Mouse (Mus musculus): ENCODE data around the gene Pcif1. TPM values are rescaled to one million over a fixed set of nuclear protein-coding genes. Genes with fewer than 3 reads are reported as not detected.

The Pcif1 gene
- total and polyA plus RNA-seq, 2 experiments from 2014 or later = 83.7 to 108 TPM

- H3K4me1 ChIP-seq (ENCODE audit: insufficient read depth, low read length) = no peaks in the 10 kb centered on the region
- no peaks in the 10 kb centered on the region for H3K9me3 ChIP-seq (ENCODE audit: low read length)
- H3K4me2 ChIP-seq (ENCODE audit: low read depth, low read length) = no peak overlapping the region
- no peak overlapping the region for H3K27ac ChIP-seq
- 57% methylated on average over 11 of the region's 11 CpGs for WGBS
- TF ChIP-seq CTCF (IDR thresholded peaks at IDR 0.05; ENCODE audit: low read depth) = no peak
- no peaks in the 10 kb centered on the region for H3K27me3 ChIP-seq (ENCODE audit: insufficient read depth, low read length)
- H3K36me3 ChIP-seq (ENCODE audit: insufficient read depth, low read length) = no peaks in the 10 kb centered on the region
- no peak for DNase-seq (ENCODE audit: low spot score)
- H3K9ac ChIP-seq (replicated peaks; ENCODE audit: low read length) = no peak overlapping the region
- no peak for ATAC-seq
- no peak overlapping the region for H3K4me3 ChIP-seq (ENCODE audit: low read length)
These were observed 51.8 kb downstream of the Pcif1 start for GRCm38 (mm10) chr2:164930706-164931581.

GRCm38 (mm10) chr2:164933534-164933933 is 54.4 kb downstream of the Pcif1 start:
- Histone ChIP-seq H3K27me3 (ENCODE audit: insufficient read depth, low read length) (no peaks in the 10 kb centered on the region), H3K9me3 (ENCODE audit: low read length) (no peaks in the 10 kb centered on the region), H3K9ac (replicated peaks; ENCODE audit: low read length) (no peak overlapping the region), H3K27ac (no peak overlapping the region), H3K4me2 (ENCODE audit: low read depth, low read length) (no peak overlapping the region), H3K4me3 (ENCODE audit: low read length) (no peak overlapping the region), H3K36me3 (ENCODE audit: insufficient read depth, low read length) (no peaks in the 10 kb centered on the region), H3K4me1 (ENCODE audit: insufficient read depth, low read length) (no peaks in the 10 kb centered on the region)
- 38% methylated on average over 10 of the region's 10 CpGs for WGBS
- no peak for TF ChIP-seq CTCF (IDR thresholded peaks at IDR 0.05; ENCODE audit: low read depth)
- DNase-seq (ENCODE audit: low spot score) (no peak), ATAC-seq (no peak)

GRCm38 (mm10) chr2:164935991-164936390 is 56.9 kb downstream of the Pcif1 start:
- no peak overlapping the region for H3K4me3 ChIP-seq (ENCODE audit: low read length)
- no peak overlapping the region for H3K9ac ChIP-seq (replicated peaks; ENCODE audit: low read length)
- DNase-seq (ENCODE audit: low spot score) (no peak), ATAC-seq (no peak)
- peaks cover 7% of the 10 kb centered on the region for H3K4me1 ChIP-seq (ENCODE audit: insufficient read depth, low read length)
- WGBS = 65% methylated on average over 4 of the region's 4 CpGs
- H3K4me2 ChIP-seq (ENCODE audit: low read depth, low read length) = no peak overlapping the region
- H3K27ac ChIP-seq = no peak overlapping the region
- no peaks in the 10 kb centered on the region for H3K36me3 ChIP-seq (ENCODE audit: insufficient read depth, low read length)
- H3K27me3 ChIP-seq (ENCODE audit: insufficient read depth, low read length) = no peaks in the 10 kb centered on the region
- H3K9me3 ChIP-seq (ENCODE audit: low read length) = no peaks in the 10 kb centered on the region
- no peak for TF ChIP-seq CTCF (IDR thresholded peaks at IDR 0.05; ENCODE audit: low read depth)

GRCm38 (mm10) chr2:164938146-164939091 is 59.3 kb downstream of the Pcif1 start:
- Histone ChIP-seq H3K4me1 (ENCODE audit: insufficient read depth, low read length) (peaks cover 7% of the 10 kb centered on the region), H3K9ac (replicated peaks; ENCODE audit: low read length) (peak overlapping the region; percentile 45), H3K36me3 (ENCODE audit: insufficient read depth, low read length) (no peaks in the 10 kb centered on the region), H3K4me3 (ENCODE audit: low read length) (peak overlapping the region; percentile 34), H3K9me3 (ENCODE audit: low read length) (no peaks in the 10 kb centered on the region), H3K4me2 (ENCODE audit: low read depth, low read length) (peak overlapping the region; percentile 57), H3K27me3 (ENCODE audit: insufficient read depth, low read length) (no peaks in the 10 kb centered on the region), H3K27ac (peak overlapping the region; percentile 80)
- no peak for TF ChIP-seq CTCF (IDR thresholded peaks at IDR 0.05; ENCODE audit: low read depth)
- WGBS = 3% methylated on average over 39 of the region's 39 CpGs
- peak; percentile 76 for DNase-seq (ENCODE audit: low spot score)
- ATAC-seq = peak; percentile 91

- Histone ChIP-seq H3K27ac (peak overlapping the region; percentile 80), H3K4me3 (ENCODE audit: low read length) (peak overlapping the region; percentile 34), H3K4me1 (ENCODE audit: insufficient read depth, low read length) (peaks cover 7% of the 10 kb centered on the region), H3K9me3 (ENCODE audit: low read length) (no peaks in the 10 kb centered on the region), H3K4me2 (ENCODE audit: low read depth, low read length) (peak overlapping the region; percentile 57), H3K27me3 (ENCODE audit: insufficient read depth, low read length) (no peaks in the 10 kb centered on the region), H3K9ac (replicated peaks; ENCODE audit: low read length) (peak overlapping the region; percentile 45), H3K36me3 (ENCODE audit: insufficient read depth, low read length) (no peaks in the 10 kb centered on the region)
- under 1% methylated on average over 11 of the region's 11 CpGs for WGBS
- DNase-seq (ENCODE audit: low spot score) = peak; percentile 59
- peak; percentile 65; the same call in 1 of the 2 replicates for ATAC-seq
- TF ChIP-seq CTCF (IDR thresholded peaks at IDR 0.05; ENCODE audit: low read depth) = no peak
These were observed 60.0 kb downstream of the Pcif1 start for GRCm38 (mm10) chr2:164939106-164939505.

GRCm38 (mm10) chr2:164940140-164940830 is 61.2 kb downstream of the Pcif1 start, which contains the start of gene Mmp9:
TSS of gene Mmp9 (plus strand) at chr2:164940780.
- WGBS = 25% methylated on average over 10 of the region's 10 CpGs
- Histone ChIP-seq H3K36me3 (ENCODE audit: insufficient read depth, low read length) (no peaks in the 10 kb centered on the region), H3K27me3 (ENCODE audit: insufficient read depth, low read length) (no peaks in the 10 kb centered on the region), H3K9ac (replicated peaks; ENCODE audit: low read length) (no peak within 1 kb of the TSS; the same call in 1 of the 2 replicates), H3K27ac (peak within 1 kb of the TSS; percentile 80), H3K4me1 (ENCODE audit: insufficient read depth, low read length) (peaks cover 7% of the 10 kb centered on the region), H3K4me2 (ENCODE audit: low read depth, low read length) (peak within 1 kb of the TSS; percentile 57; the same call in 1 of the 2 replicates), H3K4me3 (ENCODE audit: low read length) (no peak within 1 kb of the TSS), H3K9me3 (ENCODE audit: low read length) (no peaks in the 10 kb centered on the region)
- DNase-seq (ENCODE audit: low spot score) = no peak
- ATAC-seq = no peak
- TF ChIP-seq CTCF (IDR thresholded peaks at IDR 0.05; ENCODE audit: low read depth) = no peak

Data from hindbrain, postnatal 0 days (tissue).